Mouse (Mus musculus): ENCODE measurements around the gene Dis3l2.

- TF ChIP-seq CTCF (conservative IDR thresholded peaks at IDR 0.05 in 1 of 2, IDR thresholded peaks at IDR 0.05 in 1 of 2; ENCODE audit: low read depth in 2 of 2, low read length in 2 of 2) (peak in 1 of 2 experiments; percentile 32; a peak in 2 of 4 replicates), HCFC1 (IDR thresholded peaks at IDR 0.05; ENCODE audit: low read depth, low read length) (no peak), CHD1 (IDR thresholded peaks at IDR 0.05; ENCODE audit: low read depth, low read length) (no peak)
Observed at GRCm38 (mm10) chr1:86699346-86700136, 4.1 kb upstream of the Dis3l2 start.

Data from CH12.LX (cell line).